Mouse (Mus musculus): Measurements from ENCODE around the gene Tnfsf15. TPM values are rescaled to one million over a fixed set of nuclear protein-coding genes. Genes with fewer than 3 reads are reported as not detected.

Tnfsf15 gene
- total RNA-seq (2021) = under 1 TPM in 1 of 2 experiments, not detected in 1; 0.08 TPM
- long read RNA-seq, experiment 1 = 0 reads
- long read RNA-seq, experiment 2 = 0 reads

DNA sequence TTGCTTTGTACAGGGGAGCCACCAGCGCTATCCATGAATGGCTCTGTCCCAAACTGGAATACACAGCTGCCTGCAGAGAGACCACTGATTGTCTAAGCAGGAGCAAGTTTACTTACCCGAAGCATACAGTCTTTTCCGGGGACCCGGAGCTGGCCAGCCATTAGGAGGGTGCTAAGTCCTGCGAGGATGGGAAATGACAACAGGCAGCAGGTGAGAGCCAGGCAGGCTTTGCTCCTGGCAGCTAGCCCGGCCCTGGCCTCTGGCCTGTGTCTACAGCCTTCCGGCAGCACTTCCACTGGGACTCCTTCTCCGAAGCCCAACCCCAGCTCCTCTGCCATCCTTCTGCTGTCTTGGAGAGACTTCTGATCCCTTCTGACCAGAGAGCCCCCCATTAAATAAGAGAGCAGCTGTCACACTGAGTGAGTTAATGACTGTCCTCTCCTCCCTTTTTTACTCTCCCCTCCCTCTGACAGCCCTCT is at the start of gene Tnfsf15:
Tnfsf15 (minus strand) TSS at position 421 of the 479 bp plus-strand sequence.
- H3K27ac ChIP-seq = peak within 1 kb of the TSS; percentile 41; the same call in 1 of the 2 replicates

DNA sequence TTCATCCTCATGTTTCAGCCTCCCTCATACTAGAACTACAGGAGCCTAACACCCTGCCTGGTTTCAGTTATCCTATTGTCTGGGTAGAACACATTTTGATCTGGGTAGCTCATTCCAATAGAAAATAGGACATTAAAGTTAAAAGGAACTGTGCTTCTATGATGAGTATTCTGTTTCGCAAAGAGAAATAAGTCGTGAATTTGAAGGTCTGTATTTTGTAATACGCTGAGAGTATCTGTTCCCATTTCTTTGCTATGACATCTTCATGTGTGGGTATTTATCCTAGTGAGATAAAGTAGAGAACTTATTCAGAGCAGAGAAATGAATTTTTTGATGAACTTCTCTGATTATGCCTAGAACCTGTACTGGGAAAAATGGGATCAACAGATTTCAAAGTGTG is 47.4 kb upstream of the Tnfsf15 start:
- DNase-seq = no peak
- intact Hi-C loops (cut with DNase I) = no loop called here
- Histone ChIP-seq H3K27ac (no peak overlapping the region), H3K4me3 (no peak overlapping the region)
- no peak for TF ChIP-seq CTCF (IDR thresholded peaks at IDR 0.05)

More for the DNA sequence above, at the start of gene Tnfsf15:
- DNase-seq = peak; percentile 84
- peak within 1 kb of the TSS; percentile 51 for H3K4me3 ChIP-seq
- intact Hi-C loops (cut with DNase I) = no loop called here
- no peak for TF ChIP-seq CTCF (IDR thresholded peaks at IDR 0.05)

DNA sequence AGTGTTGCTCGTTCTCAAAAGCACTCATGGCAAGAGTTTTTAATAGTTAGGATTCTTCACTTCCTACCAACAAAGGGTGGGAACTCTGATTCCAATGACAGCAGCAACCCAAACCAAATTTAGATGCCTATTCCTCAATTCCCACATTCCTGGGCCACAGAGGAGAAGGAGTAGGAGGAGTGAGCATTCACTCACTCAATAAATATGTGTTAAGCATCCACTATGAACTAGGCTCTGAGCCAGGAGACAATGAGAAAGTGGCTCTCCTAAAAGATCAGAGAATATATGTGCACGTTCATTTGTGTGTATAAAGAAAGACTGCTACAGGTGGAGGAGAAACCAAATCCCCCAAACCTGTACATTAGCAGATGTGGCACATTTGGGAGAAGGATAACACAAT is 40.6 kb upstream of the Tnfsf15 start:
- intact Hi-C loops (cut with DNase I) = no loop called here
- no peak for TF ChIP-seq CTCF (IDR thresholded peaks at IDR 0.05)
- DNase-seq = no peak
- H3K27ac ChIP-seq = no peak overlapping the region
- H3K4me3 ChIP-seq = no peak overlapping the region

DNA sequence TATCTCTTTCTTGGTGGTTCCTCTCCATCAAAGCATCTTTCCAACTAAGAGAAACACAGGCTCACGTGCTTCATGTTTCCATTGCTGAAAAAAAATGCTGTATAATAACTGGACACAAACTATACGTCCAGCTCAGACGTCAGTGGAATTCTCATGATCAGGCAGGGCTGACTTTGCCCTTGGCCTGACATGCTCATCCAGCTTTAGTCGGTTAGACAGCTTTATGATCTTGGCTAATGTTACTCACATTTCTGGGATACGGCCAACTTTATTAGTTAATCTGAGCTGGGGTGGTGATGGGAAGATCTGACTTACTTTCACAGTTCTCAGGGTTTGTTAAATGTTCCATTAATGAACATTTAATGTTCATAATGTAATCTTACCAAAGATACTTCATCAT is 38.9 kb upstream of the Tnfsf15 start:
- H3K27ac ChIP-seq = no peak overlapping the region
- no peak for DNase-seq
- intact Hi-C loops (cut with DNase I) = no loop called here
- H3K4me3 ChIP-seq = no peak overlapping the region
- TF ChIP-seq CTCF (IDR thresholded peaks at IDR 0.05) = no peak

DNA sequence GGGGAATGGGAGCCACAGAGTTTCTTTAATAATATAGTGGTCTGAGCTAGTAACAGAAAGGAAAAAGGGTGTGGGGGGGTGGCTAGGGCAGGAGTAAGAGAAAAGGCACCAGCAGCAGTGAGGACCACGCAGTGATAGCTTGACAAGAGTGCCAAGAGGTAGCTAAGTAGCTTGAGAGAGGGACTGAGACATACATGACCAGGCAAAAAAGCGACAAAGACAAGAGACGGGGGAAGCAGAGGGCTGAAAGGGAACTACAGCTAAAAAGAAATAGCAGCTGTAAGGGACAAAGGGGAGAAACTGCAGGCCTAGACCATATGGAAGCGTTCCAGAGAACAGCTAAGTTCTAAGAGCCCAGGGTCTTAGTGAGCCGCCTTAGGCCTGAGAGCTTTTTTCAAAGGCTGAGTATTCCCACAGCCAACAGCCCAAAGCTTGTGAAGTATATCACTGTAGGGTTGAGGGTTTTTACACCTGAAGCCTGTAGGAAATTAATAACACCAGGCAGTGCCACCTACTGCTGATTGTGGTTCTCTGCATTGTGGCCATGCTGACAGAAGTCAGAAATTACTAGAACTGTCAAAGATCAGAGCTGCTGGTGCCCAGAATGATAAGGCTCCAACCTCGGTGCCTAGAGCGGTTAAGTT is 38.2 kb upstream of the Tnfsf15 start:
- H3K27ac ChIP-seq = no peak overlapping the region
- no peak; the same call in 1 of the 2 replicates for TF ChIP-seq CTCF (IDR thresholded peaks at IDR 0.05)
- H3K4me3 ChIP-seq = no peak overlapping the region
- DNase-seq = no peak
- intact Hi-C loops (cut with DNase I) = no loop called here

DNA sequence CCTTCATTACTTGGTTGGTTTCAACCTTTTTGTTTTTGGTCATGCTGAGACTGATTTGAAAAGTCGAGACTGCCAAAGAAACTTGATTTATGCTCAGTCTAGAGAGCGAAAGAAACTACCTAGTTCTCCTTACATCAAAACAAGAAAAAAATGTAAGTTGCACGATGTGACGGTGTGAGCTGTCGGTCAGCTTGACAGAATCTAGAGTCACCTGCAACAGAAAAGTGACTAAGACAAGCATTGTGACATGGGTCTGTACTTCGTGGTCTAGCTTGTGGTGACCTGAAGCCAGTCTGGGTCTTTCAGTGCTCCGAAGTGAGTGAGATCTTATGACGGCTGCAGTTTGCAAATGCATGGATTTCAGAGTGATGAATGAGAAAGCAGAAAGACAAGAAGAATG is 32.3 kb upstream of the Tnfsf15 start:
- TF ChIP-seq CTCF (IDR thresholded peaks at IDR 0.05) = no peak
- intact Hi-C loops (cut with DNase I) = no loop called here
- no peak overlapping the region for H3K4me3 ChIP-seq
- no peak for DNase-seq
- H3K27ac ChIP-seq = no peak overlapping the region

DNA sequence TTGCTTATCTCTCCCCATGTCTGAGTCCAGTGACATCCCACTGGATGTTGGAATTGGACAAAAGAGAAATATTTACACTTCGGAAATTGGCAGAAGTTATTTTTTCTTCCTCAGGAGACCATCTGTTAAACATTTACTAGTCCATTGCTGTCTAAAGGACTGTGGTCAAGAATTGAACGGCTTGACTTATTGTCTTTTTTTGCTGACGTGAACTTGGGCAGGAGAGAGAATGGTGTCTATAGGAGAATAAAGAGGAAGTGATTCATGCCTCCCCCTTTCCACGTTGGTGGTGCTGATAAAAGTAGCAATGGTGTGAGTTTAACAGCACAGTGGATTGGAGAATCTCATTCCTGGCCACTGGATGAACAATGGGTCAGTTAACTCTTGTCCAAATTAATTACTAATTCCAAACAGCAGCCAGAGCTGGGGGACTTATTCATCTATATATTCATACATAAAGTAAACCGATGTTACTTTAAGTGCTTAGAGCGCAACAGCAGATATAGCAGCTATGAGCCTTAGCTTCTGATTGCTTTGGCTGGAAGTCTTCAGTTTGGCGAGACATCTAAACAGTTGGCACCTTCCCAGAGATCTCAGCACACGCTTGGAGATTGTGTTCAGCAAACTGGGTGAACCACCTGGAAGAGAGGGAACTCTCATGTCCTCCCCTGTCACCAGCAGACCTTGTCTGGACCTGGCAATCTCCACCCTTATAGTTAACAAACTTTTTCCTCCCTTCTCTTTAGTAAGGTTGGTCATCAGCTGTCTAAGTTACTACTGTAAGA is 28.6 kb upstream of the Tnfsf15 start:
- intact Hi-C loops (cut with DNase I) = no loop called here
- H3K4me3 ChIP-seq = no peak overlapping the region
- H3K27ac ChIP-seq = no peak overlapping the region
- TF ChIP-seq CTCF (IDR thresholded peaks at IDR 0.05) = no peak
- no peak for DNase-seq

DNA sequence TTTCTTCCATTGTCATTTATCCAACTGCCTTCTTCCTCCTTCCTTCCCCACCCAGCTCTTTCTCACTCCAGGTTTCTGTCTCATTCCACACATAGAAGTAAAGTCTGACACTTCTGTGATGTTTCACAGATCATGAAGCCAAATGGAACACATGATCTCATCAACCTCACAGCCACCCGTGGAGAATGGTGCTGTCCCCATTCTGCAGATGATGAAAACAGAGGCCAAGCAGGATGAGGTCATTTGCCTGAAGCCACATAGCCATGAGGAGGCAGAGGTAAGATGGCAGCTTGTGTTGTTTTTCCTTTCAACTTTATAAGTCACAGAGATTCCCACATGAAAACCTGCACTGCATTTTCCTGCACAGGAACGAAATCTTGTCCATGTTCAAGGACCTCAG is 27.6 kb upstream of the Tnfsf15 start:
- H3K4me3 ChIP-seq = no peak overlapping the region
- TF ChIP-seq CTCF (IDR thresholded peaks at IDR 0.05) = no peak
- intact Hi-C loops (cut with DNase I) = no loop called here
- no peak overlapping the region for H3K27ac ChIP-seq
- DNase-seq = no peak

DNA sequence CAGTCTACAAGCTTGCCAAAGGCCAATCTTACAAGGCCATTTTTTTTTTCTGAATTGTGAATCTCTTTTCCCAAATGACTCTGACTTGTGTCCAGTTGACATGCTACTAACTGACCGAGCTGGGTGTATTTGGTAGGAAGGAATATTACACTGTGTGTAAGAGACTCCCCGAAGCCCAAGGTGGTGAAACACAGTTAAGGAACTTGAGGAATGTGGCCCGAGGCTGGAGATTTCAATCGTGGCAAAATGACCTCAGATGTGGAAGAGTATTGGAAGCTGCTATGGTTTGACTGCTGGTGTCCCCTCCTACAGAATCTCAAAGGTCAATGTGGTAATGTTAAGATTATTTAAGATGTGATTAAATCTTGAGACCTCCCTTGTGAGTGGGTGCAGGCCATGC is 26.4 kb upstream of the Tnfsf15 start:
- DNase-seq = no peak
- no peak for TF ChIP-seq CTCF (IDR thresholded peaks at IDR 0.05)
- intact Hi-C loops (cut with DNase I) = no loop called here
- no peak overlapping the region for H3K4me3 ChIP-seq
- H3K27ac ChIP-seq = no peak overlapping the region

DNA sequence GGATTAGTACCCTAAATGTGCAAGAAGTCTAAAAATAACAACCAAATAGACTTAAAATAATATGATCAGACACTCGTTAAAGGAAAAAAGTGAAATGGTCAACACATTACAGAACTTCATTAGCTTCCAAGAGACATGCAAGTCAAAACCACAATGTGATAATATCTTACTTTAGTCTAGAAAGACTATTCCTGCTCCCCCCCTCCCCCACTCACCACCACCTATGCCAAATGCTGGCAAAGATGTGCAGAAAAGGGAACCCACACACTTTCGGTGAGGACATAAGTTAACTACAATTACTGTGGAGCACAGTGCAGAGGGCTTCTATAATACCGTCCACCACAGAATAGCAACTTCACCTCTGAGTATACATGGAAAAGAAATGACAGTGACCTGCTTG is 24.2 kb upstream of the Tnfsf15 start:
- no peak for DNase-seq
- intact Hi-C loops (cut with DNase I) = no loop called here
- Histone ChIP-seq H3K27ac (no peak overlapping the region), H3K4me3 (no peak overlapping the region)
- no peak for TF ChIP-seq CTCF (IDR thresholded peaks at IDR 0.05)

DNA sequence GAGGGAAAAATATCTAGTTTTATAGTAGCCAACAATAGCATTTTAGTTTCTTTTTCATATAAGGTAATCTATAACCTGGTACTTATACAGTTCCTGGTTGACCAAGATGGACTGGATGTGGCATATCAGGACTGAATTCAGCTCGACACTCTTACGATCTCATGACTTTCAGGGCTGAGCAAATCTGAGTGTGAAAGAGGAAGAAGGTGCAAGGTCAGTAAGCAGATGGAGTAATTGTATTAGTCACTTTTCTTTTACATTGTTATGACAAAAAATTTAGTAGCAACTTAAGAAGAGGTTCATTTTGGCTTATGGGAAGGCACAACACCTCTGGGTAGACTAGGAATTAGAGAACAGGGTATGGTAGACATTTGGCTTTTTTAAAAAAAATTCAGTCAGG is 20.1 kb upstream of the Tnfsf15 start:
- Histone ChIP-seq H3K4me3 (no peak overlapping the region), H3K27ac (no peak overlapping the region)
- no peak for DNase-seq
- no peak for TF ChIP-seq CTCF (IDR thresholded peaks at IDR 0.05)
- intact Hi-C loops (cut with DNase I) = no loop called here

DNA sequence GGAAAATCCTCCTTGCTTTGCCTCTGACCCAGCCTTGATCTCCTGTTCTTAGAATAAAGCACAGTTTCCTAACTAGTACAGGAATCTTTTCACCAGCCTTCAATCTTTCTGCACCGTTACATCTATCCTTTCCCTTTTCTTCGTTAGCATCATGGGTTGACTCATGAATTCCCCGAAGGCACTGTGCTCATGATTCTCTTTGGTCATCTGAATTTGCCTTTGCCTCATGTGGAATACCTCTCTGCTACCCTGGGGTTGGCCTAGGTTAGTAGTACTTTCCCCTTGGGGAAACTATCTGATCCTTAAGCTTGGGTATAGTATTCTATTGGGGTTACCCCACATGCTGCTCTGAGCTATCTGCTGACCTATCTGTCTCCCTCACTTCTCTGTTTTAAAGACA is 15.0 kb upstream of the Tnfsf15 start:
- no peak for TF ChIP-seq CTCF (IDR thresholded peaks at IDR 0.05)
- Histone ChIP-seq H3K4me3 (no peak overlapping the region), H3K27ac (no peak overlapping the region)
- intact Hi-C loops (cut with DNase I) = no loop called here
- no peak for DNase-seq

DNA sequence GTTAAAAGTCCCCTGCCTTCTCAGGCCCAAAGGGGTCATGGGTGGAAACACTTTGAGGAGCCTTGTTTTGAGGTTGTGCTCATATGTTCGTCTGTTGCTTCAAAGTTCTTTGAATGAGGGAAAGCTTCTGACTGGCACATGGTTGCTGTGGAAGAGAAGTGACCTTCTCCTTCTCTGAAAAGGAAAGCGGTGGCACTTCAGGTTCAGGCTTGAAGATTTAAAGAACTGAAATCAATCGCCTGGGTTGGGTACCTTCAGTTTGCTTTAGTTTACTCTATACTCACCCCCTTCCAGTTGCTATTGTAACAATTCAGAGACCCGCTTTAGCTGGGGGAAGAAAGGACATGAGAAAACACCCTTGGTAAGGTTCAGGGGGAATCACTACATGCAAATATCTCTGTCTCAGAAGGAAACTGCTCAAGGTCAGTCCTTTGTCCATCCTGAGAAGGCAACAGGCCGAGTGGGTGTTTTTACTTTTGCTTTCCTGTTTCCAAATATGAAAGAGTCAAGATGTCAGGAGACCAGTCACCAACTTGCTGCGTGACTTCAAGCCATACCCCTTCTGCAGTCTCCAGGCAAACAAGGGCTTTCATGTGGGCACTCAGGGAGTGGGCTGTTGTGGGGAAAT is 12.7 kb upstream of the Tnfsf15 start:
- TF ChIP-seq CTCF (IDR thresholded peaks at IDR 0.05) = no peak
- Histone ChIP-seq H3K4me3 (no peak overlapping the region), H3K27ac (no peak overlapping the region)
- intact Hi-C loops (cut with DNase I) = no loop called here
- no peak for DNase-seq
